Comparison of ENCODE assay signal across 8 mouse cellular contexts in genomic region chr8:123105553-123106326, GRCm38 (mm10). TPM values are rescaled to one million over a fixed set of nuclear protein-coding genes. Genes with fewer than 3 reads are reported as not detected.
DNase-seq lines count a peak whose midpoint lies in the region; ATAC-seq and TF ChIP-seq lines count a peak whose summit lies in the region.

No protein-coding gene starts in this region.

- peak; percentile 63 for TF ChIP-seq CTCF in lung, postnatal 0 days (IDR thresholded peaks at IDR 0.05)

- H3K4me1 ChIP-seq in lung, postnatal 0 days (ENCODE audit: insufficient read depth, low read depth, low read length): peaks cover 4% of the 10 kb centered on the region; the same call in 1 of the 2 replicates

- DNase-seq in cerebellum, adult 9-10 months: peak; percentile 61
- DNase-seq in cerebellum, postnatal 25 days: no peak
- peak; percentile 68 for DNase-seq in lung, postnatal 0 days (ENCODE audit: low spot score)
- no peak for DNase-seq in lung, postnatal 4 days
- peak; percentile 82 for DNase-seq in embryo, embryonic 10.5 days (ENCODE audit: low spot score)
- DNase-seq in retina, embryonic 14.5 days (ENCODE audit: low spot score): peak; percentile 80
- no peak for DNase-seq in adrenal gland, adult 2 months
- no peak for DNase-seq in right cerebral cortex, adult 2 months (ENCODE audit: low spot score in 2 of 2)

- no peak for ATAC-seq in lung, postnatal 0 days

- no peak for TF ChIP-seq EP300 in lung, postnatal 0 days (IDR thresholded peaks at IDR 0.05)

- H3K36me3 ChIP-seq in lung, postnatal 0 days (ENCODE audit: insufficient read depth, low read length): peaks cover 13% of the 10 kb centered on the region; the same call in 1 of the 2 replicates

- no peak overlapping the region for H3K4me3 ChIP-seq in lung, postnatal 0 days (ENCODE audit: low read depth, low read length)

- H3K4me2 ChIP-seq in lung, postnatal 0 days (replicated peaks; ENCODE audit: low read depth, low read length): no peak overlapping the region

- WGBS in lung, postnatal 0 days: 66% methylated on average over 5 of the region's 5 CpGs

- H3K27me3 ChIP-seq in lung, postnatal 0 days (replicated peaks; ENCODE audit: insufficient read depth, low read length): no peaks in the 10 kb centered on the region

- H3K9ac ChIP-seq in lung, postnatal 0 days (replicated peaks; ENCODE audit: low read depth): no peak overlapping the region

- no peaks in the 10 kb centered on the region for H3K9me3 ChIP-seq in lung, postnatal 0 days (ENCODE audit: low read length)

- no peak overlapping the region for H3K27ac ChIP-seq in lung, postnatal 0 days (ENCODE audit: low read length)

RNA-seq across cellular contexts. Expression of gene Rpl13, which starts 3.6 kb away (rescaled TPM):
- 1,019 and 1,086 TPM in 2 replicates for polyA plus RNA-seq in lung, postnatal 0 days (2015; fragmentation: Nextera tagmentation; extraction: Ambion mirVana)
- total RNA-seq in adrenal gland, adult 2 months (2021): 100 to 1,000 TPM; 419 to 701 TPM
- 2,347 and 2,800 TPM in 2 replicates for polyA plus RNA-seq in adrenal gland, adult 2 months (2012; rRNA removed)

RNA-seq across cellular contexts. Expression of gene Cpne7, which starts 11.4 kb away (rescaled TPM):
- 0.94 and 1.3 TPM in 2 replicates for polyA plus RNA-seq in lung, postnatal 0 days (2015; fragmentation: Nextera tagmentation; extraction: Ambion mirVana)
- total RNA-seq in adrenal gland, adult 2 months (2021): 1 to 10 TPM; 3.8 to 5.7 TPM
- polyA plus RNA-seq in adrenal gland, adult 2 months (2012; rRNA removed): 5.1 and 6.1 TPM in 2 replicates

RNA-seq across cellular contexts. Expression of gene Spg7, which starts 43.0 kb away (rescaled TPM):
- polyA plus RNA-seq in lung, postnatal 0 days (2015; fragmentation: Nextera tagmentation; extraction: Ambion mirVana): 22.7 and 27.3 TPM in 2 replicates
- total RNA-seq in adrenal gland, adult 2 months (2021): 10 to 100 TPM; 78.4 to 80.1 TPM
- 246 and 255 TPM in 2 replicates for polyA plus RNA-seq in adrenal gland, adult 2 months (2012; rRNA removed)

RNA-seq across cellular contexts. Expression of gene Sult5a1, which starts 52.4 kb away (rescaled TPM):
- 18.3 TPM in 2 replicates for polyA plus RNA-seq in lung, postnatal 0 days (2015; fragmentation: Nextera tagmentation; extraction: Ambion mirVana)
- 10 to 100 TPM in 1 of 2 experiments, 1 to 10 TPM in 1; 7.6 to 10.1 TPM for total RNA-seq in adrenal gland, adult 2 months (2021)
- polyA plus RNA-seq in adrenal gland, adult 2 months (2012; rRNA removed): 18.8 and 20.4 TPM in 2 replicates

Comparison
In these comparisons a context has a peak if more than half of its experiments do, and no peak if none do; other contexts are left out.
1. DNase-seq: peak in cerebellum, adult 9-10 months (single experiment), lung, postnatal 0 days (single experiment), embryo, embryonic 10.5 days (single experiment) and retina, embryonic 14.5 days (single experiment); none in cerebellum, postnatal 25 days (0 of 2), lung, postnatal 4 days (0 of 2), adrenal gland, adult 2 months (single experiment) and right cerebral cortex, adult 2 months (0 of 2).